Mouse (Mus musculus): Measurements from ENCODE around the gene Fancc.

- TF ChIP-seq GATA1 (IDR thresholded peaks at IDR 0.05; ENCODE audit: borderline replicate concordance, low read length) = no peak
- no peak for TF ChIP-seq FLI1 (IDR thresholded peaks at IDR 0.05; ENCODE audit: low read length)
Observed at GRCm38 (mm10) chr13:63384775-63385174, 112.3 kb downstream of the Fancc start.
